Mouse (Mus musculus): Measurements from ENCODE around the gene Fxyd1.

DNA sequence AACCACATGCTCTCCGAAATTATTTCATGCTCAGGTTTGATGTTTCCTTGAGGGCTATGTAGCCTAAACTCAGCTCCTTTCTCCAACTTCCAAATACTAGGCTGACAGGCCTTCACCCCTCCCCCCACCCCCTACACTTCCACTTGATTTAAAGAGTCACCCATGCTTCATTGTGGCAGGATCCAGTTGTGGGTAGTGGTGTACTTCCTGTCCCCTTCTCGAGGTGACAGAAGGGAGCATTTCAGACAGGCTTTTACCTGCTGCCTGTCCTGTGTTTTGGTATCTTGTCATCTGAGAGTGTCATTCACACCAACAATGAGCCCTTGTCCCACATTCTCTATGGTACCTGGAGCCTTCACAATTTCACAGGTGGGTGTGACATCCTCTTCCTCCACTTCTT, 30.3 kb upstream of the Fxyd1 start:
- TF ChIP-seq CTCF (IDR thresholded peaks at IDR 0.05): no peak
- no peak for TF ChIP-seq POLR2A (IDR thresholded peaks at IDR 0.05; ENCODE audit: insufficient read depth, low read depth, low read length)
